Mouse (Mus musculus): ENCODE results near the gene Tnf. TPM values are rescaled to one million over a fixed set of nuclear protein-coding genes. Genes with fewer than 3 reads are reported as not detected.

Gene Tnf
- polyA plus RNA-seq, 1 experiment from 2014 or later, result not detected

DNA sequence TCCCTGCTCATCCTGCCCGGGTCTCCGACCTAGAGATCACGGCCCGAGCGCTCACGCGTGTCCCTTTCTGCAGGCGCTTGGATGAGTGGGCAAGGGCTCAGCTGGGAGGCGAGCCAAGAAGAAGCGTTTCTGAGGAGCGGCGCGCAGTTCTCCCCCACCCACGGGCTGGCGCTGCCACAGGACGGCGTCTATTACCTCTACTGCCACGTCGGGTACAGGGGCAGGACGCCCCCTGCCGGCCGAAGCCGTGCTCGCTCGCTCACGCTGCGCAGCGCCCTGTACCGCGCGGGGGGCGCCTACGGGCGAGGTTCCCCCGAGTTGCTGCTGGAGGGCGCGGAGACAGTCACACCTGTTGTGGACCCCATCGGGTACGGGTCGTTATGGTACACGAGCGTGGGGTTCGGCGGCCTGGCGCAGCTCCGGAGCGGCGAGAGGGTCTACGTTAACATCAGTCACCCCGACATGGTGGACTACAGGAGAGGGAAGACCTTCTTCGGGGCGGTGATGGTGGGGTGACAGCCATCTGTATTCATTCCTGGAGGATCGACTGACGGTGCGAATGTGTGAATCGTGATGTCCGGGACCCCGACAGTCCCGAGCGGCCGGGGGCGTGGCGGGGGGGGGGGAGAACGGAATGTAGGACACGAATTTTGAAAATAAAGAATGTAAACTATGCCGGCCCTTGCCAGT, 6.0 kb downstream of the Tnf start:
- Histone ChIP-seq H3K4me3 (replicated peaks) (peak overlapping the region; percentile 43), H3K27me3 (peaks cover 68% of the 10 kb centered on the region), H3K36me3 (no peaks in the 10 kb centered on the region), H3K9me3 (no peaks in the 10 kb centered on the region), H3K4me1 (replicated peaks) (peaks cover 21% of the 10 kb centered on the region), H3K27ac (no peak overlapping the region), H3K9ac (replicated peaks) (peak overlapping the region; percentile 45), H3K4me2 (peak overlapping the region; percentile 74)
- 2% methylated on average over 66 of the region's 66 CpGs for WGBS
- peak; percentile 53 for ATAC-seq (ENCODE audit: insufficient number of reproducible peaks, insufficient read depth, low FRiP score, low TSS enrichment, low read depth)

DNA sequence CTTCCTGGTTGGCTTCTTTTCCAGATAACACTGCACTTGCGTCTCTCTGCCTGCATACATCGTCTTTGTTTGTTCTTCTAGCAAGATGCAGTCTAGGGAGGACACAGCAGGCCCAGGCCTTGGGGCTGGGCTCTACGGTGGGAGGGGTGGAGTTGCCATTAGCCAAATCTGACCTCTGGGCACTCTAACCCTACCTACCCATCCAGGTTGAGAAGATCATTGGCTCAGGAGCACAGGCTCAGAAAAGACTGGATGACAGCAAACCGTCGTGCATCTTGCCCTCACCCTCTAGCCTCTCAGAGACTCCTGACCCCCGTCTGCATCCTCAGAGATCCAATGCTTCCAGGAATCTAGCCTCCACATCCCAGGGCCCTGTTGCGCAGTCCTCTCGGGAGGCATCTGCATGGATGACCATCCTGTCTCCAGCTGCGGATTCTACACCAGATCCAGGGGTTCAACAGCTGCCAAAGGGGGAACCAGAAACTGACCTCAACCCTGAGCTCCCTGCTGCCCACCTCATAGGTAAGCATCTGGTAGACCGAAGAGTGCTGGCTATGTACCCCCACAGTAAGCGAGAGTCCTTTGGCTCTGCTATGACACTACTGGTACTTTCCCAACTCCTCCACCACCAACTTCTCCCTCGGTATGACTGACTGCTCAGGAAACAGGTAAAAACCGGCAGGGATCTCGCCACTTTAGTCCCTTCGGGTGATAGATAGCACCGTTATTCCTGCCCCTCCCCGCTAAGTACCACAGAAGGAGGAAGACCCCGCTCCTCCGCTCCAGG, 6.8 kb downstream of the Tnf start:
- H3K4me2 ChIP-seq, result peak overlapping the region; percentile 74
- H3K9me3 ChIP-seq, result no peaks in the 10 kb centered on the region
- peak overlapping the region; percentile 43 for H3K4me3 ChIP-seq (replicated peaks)
- peaks cover 60% of the 10 kb centered on the region for H3K27me3 ChIP-seq
- no peak overlapping the region for H3K27ac ChIP-seq
- H3K36me3 ChIP-seq, result no peaks in the 10 kb centered on the region
- H3K9ac ChIP-seq (replicated peaks), result peak overlapping the region; percentile 45
- H3K4me1 ChIP-seq (replicated peaks), result peaks cover 21% of the 10 kb centered on the region
- 39% methylated on average over 19 of the region's 19 CpGs for WGBS
- no peak for ATAC-seq (ENCODE audit: insufficient number of reproducible peaks, insufficient read depth, low FRiP score, low TSS enrichment, low read depth)

DNA sequence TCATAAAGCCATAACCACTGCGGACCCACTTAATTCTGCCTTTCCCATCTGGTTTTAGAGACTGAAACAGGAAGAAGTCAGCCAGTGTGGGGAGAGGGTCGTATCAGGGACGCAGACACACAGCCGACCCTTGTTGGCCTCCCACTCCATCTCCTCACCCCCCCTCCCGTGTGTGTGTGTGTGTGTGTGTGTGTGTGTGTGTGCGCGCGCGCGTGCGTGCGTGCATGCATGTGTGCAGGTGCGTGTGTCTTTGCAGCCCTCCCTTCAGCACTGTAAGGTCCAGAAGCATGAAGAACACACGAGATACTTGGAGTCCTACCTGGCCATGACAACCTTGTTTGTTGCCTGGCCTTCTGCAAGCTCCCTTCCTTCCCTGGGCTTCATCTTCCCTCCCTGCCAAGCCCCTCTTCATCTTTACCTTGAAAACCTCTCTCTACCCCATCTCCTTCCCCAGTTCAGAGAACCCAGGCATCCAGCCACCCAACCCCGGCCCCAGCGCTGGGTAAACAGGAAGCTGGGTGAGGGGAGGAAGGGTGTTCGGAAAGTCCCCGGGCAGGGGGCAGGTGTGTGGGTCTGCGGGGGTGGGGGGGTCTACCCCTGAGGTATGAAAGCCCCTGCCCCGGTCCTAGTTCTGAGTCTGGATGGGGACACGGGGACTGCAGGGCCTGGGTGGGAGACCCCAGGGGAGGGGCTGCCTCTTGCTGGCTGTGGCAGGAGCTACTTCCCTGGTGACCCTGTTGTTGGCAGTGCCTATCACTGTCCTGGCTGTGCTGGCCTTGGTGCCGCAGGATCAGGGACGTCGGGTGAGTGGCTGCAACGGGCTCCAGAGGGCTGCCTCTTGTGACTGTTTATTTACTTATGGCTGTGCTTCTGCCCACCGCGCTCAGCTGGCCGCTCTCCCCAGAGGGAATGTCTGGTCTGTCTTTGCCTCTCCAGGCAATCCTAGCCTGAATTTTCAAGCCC, 7.6 kb downstream of the Tnf start, which contains the start of gene Ltb:
Ltb (plus strand) TSS at position 559 of the 963 bp plus-strand sequence.
- no peak for ATAC-seq (ENCODE audit: insufficient number of reproducible peaks, insufficient read depth, low FRiP score, low TSS enrichment, low read depth)
- H3K4me1 ChIP-seq (replicated peaks), result peaks cover 21% of the 10 kb centered on the region
- H3K4me2 ChIP-seq, result peak within 1 kb of the TSS; percentile 74
- peak within 1 kb of the TSS; percentile 43 for H3K4me3 ChIP-seq (replicated peaks)
- peak within 1 kb of the TSS; percentile 45; the same call in 1 of the 2 replicates for H3K9ac ChIP-seq (replicated peaks)
- H3K36me3 ChIP-seq, result no peaks in the 10 kb centered on the region
- H3K27me3 ChIP-seq, result peaks cover 53% of the 10 kb centered on the region
- WGBS, result 62% methylated on average over 28 of the region's 28 CpGs
- H3K9me3 ChIP-seq, result no peaks in the 10 kb centered on the region
- H3K27ac ChIP-seq, result no peak within 1 kb of the TSS

DNA sequence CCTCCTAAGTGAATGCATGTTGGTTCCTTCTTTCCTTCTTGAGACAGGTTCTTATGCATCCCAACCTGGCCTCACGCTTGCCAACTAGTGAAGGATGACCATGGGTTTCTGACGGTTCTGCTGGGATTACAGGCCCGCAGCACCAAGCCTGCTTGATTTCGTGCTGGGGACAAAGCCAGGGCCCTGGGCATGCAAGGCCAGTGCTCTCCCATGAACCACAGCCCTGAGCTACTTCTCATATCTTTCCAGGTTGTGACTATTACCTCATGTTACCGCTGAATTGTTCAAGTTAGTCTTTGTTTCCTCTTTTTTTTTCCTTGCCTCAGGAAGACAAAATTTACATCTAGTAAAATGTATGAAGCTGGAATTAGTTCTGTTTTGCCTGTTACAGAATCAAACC, 8.9 kb downstream of the Tnf start:
- H3K9me3 ChIP-seq, result no peaks in the 10 kb centered on the region
- 83% methylated on average over 5 of the region's 5 CpGs for WGBS
- H3K4me1 ChIP-seq (replicated peaks), result peaks cover 21% of the 10 kb centered on the region
- no peak overlapping the region for H3K9ac ChIP-seq (replicated peaks)
- H3K27me3 ChIP-seq, result peaks cover 42% of the 10 kb centered on the region
- no peaks in the 10 kb centered on the region for H3K36me3 ChIP-seq
- ATAC-seq (ENCODE audit: insufficient number of reproducible peaks, insufficient read depth, low FRiP score, low TSS enrichment, low read depth), result no peak
- H3K27ac ChIP-seq, result no peak overlapping the region
- H3K4me2 ChIP-seq, result no peak overlapping the region
- H3K4me3 ChIP-seq (replicated peaks), result no peak overlapping the region

DNA sequence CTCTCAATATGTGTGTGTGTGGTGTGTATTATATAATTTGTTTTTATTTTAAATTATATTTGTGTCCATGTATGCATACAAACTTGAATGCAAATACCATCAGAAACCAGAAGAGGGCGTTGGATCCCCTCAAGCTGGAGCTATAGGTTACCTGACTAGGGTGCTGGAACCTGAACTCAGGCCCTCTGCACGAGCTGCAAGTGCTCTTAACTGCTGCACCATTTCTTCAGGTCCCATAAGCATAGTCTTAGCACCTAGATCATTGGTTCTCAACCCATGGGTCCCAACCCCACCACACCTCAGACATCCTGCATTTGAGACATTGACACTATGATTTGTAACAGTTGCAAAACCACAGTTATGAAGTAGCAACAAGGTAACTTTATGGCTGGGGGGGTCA, 10.1 kb downstream of the Tnf start:
- H3K9me3 ChIP-seq, result no peaks in the 10 kb centered on the region

DNA sequence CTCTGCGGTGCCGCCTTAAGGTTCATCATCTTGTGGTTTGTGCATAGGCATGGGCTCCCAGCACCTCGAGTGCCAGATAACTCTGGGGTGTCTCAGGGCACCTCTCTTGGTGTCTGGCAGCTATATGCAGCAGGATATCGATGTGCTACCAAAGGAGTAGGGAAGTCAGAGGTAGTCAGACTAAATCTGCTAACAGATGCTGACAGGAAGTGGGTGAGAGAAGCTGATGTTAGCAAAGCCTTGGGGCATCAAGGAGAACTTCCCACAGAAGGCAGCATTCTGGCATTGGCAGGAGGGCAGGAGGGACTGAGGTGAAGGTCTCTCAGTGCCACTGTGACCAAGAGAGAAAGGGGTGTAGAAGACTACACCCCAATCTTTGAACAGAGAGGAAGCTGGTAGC, 11.7 kb downstream of the Tnf start:
- H3K4me3 ChIP-seq (replicated peaks), result no peak overlapping the region
- no peak overlapping the region for H3K27ac ChIP-seq
- H3K4me2 ChIP-seq, result no peak overlapping the region
- no peak overlapping the region for H3K9ac ChIP-seq (replicated peaks)
- 75% methylated on average over 4 of the region's 4 CpGs for WGBS
- no peaks in the 10 kb centered on the region for H3K9me3 ChIP-seq
- peaks cover 17% of the 10 kb centered on the region for H3K27me3 ChIP-seq
- H3K36me3 ChIP-seq, result no peaks in the 10 kb centered on the region
- H3K4me1 ChIP-seq (replicated peaks), result peaks cover 18% of the 10 kb centered on the region
- no peak for ATAC-seq (ENCODE audit: insufficient number of reproducible peaks, insufficient read depth, low FRiP score, low TSS enrichment, low read depth)

More for the DNA sequence above, 10.1 kb downstream of the Tnf start:
- no peak overlapping the region for H3K4me2 ChIP-seq
- no peak for ATAC-seq (ENCODE audit: insufficient number of reproducible peaks, insufficient read depth, low FRiP score, low TSS enrichment, low read depth)
- no peak overlapping the region for H3K27ac ChIP-seq
- H3K27me3 ChIP-seq, result peaks cover 34% of the 10 kb centered on the region
- no peak overlapping the region for H3K4me3 ChIP-seq (replicated peaks)
- WGBS, result 48% methylated on average over 2 of the region's 2 CpGs
- no peaks in the 10 kb centered on the region for H3K36me3 ChIP-seq
- H3K9ac ChIP-seq (replicated peaks), result no peak overlapping the region
- peaks cover 22% of the 10 kb centered on the region for H3K4me1 ChIP-seq (replicated peaks)

DNA sequence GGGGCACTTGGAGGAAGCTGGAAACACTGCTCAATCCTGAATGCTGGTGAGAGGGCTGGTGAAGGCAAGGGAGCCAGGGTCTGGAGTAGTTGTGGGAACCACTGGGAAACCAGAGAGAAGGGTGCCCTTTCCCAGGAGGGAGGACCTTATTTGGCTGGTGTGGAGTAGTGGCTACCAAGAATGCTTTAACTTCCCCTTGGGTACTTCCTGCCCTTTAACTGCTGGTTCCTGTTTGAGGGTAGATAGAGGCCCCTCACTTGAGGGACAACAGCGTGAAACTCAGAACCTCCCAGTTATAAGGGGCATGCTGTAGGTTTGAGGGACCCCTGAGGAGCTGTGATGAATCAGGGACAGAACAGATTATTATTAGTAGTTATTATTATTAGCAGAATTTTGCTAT, 12.6 kb downstream of the Tnf start:
- Histone ChIP-seq H3K9me3 (no peaks in the 10 kb centered on the region), H3K27ac (no peak overlapping the region), H3K9ac (replicated peaks) (no peak overlapping the region), H3K4me1 (replicated peaks) (peaks cover 12% of the 10 kb centered on the region), H3K27me3 (peaks cover 8% of the 10 kb centered on the region), H3K4me2 (no peak overlapping the region), H3K4me3 (replicated peaks) (no peak overlapping the region), H3K36me3 (no peaks in the 10 kb centered on the region)
- 55% methylated on average over 1 of the region's 1 CpGs for WGBS
- no peak for ATAC-seq (ENCODE audit: insufficient number of reproducible peaks, insufficient read depth, low FRiP score, low TSS enrichment, low read depth)

DNA sequence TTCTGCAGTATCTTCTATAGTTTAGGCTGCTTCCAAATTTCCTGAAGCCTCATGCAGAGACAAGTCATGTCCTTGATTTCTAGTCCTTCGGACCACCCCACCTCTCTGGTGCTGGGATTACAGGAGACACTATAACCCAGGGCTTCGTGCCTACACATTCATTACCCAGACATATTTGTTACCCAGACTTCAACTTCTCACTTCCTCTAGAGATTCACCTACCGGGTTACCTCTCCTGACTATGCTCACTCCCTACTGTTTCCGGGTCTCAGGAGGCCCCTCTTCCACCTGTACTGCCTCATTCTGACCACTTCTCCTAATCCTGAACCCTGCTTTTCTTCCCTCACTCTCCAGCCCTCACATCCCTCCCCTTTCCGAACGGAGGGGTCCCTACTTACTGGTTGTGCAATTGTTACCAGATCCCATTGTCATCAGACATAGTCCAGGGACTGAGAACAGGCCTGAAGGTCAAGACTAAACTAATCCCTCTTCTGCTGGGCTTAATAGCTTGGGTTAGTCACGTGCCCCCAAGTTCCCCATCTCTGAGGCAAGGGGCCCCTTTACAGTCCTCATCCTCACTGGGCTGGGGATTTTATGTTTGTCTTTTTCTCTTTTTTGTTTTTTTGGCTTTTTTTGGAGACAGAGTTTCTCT, 13.7 kb downstream of the Tnf start, which contains the start of gene Lst1:
Lst1 (minus strand) TSS at position 481 of the 652 bp plus-strand sequence.
- H3K36me3 ChIP-seq, result no peaks in the 10 kb centered on the region

DNA sequence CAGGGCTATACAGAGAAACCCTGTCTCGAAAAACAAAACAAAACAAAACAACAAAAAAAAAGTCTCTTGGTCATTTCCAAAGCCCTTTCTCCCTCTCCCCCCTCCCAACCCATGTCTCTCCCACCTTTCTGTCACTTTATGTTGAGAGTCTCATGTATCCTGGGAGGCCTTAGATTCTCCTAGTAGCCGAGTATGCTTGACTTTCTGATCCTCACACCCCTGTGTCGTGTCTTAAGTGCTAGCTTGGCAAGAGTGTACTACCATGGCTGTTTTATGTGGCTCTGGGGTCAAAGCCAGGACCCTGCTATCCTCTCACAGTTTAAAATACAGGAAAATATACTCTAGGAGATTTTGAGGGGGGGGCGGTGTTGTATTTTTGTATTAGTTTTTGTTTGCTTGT, 14.5 kb downstream of the Tnf start:
- WGBS, result 66% methylated on average over 4 of the region's 4 CpGs
- Histone ChIP-seq H3K4me2 (no peak overlapping the region), H3K9me3 (no peaks in the 10 kb centered on the region), H3K27ac (peak overlapping the region; percentile 56; the same call in 1 of the 2 replicates), H3K9ac (replicated peaks) (no peak overlapping the region), H3K27me3 (no peaks in the 10 kb centered on the region), H3K4me3 (replicated peaks) (no peak overlapping the region), H3K4me1 (replicated peaks) (0 out of 2 replicates have a peak, but pooled peaks cover 8% of the 10 kb centered on the region), H3K36me3 (no peaks in the 10 kb centered on the region)
- ATAC-seq (ENCODE audit: insufficient number of reproducible peaks, insufficient read depth, low FRiP score, low TSS enrichment, low read depth), result no peak

More for the DNA sequence above, 13.7 kb downstream of the Tnf start, which contains the start of gene Lst1:
- no peak for ATAC-seq (ENCODE audit: insufficient number of reproducible peaks, insufficient read depth, low FRiP score, low TSS enrichment, low read depth)
- Histone ChIP-seq H3K4me3 (replicated peaks) (no peak within 1 kb of the TSS), H3K4me1 (replicated peaks) (0 out of 2 replicates have a peak, but pooled peaks cover 8% of the 10 kb centered on the region), H3K27me3 (no peaks in the 10 kb centered on the region; the same call in 1 of the 2 replicates), H3K9ac (replicated peaks) (no peak within 1 kb of the TSS), H3K4me2 (no peak within 1 kb of the TSS), H3K27ac (peak within 1 kb of the TSS; percentile 56; the same call in 1 of the 2 replicates), H3K9me3 (no peaks in the 10 kb centered on the region)
- WGBS, result 73% methylated on average over 7 of the region's 7 CpGs

DNA sequence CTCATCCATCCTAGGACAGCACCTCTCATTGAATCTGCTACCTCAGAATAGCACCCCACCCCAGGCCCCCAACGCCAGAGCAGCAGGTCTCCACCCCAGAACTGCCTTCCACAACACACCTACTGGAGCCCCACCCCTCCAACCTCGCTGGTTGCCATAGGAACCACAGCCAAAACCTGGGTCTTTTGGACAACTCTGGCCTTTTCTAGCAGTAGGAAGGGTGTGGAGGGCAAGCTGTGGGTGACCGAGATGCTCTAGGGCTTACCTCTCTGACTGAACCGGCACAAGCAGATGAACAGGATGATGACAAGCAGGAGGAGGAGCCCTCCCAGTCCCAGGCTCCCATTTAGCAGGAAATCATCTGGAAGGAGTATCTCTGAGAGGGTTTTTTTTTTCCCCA, 15.1 kb downstream of the Tnf start:
- Histone ChIP-seq H3K27me3 (no peaks in the 10 kb centered on the region), H3K4me2 (peak overlapping the region; percentile 55), H3K4me3 (replicated peaks) (peak overlapping the region; percentile 39), H3K27ac (peak overlapping the region; percentile 87), H3K36me3 (no peaks in the 10 kb centered on the region), H3K4me1 (replicated peaks) (0 out of 2 replicates have a peak, but pooled peaks cover 8% of the 10 kb centered on the region), H3K9ac (replicated peaks) (peak overlapping the region; percentile 24; the same call in 1 of the 2 replicates), H3K9me3 (no peaks in the 10 kb centered on the region)
- 4% methylated on average over 4 of the region's 4 CpGs for WGBS
- ATAC-seq (ENCODE audit: insufficient number of reproducible peaks, insufficient read depth, low FRiP score, low TSS enrichment, low read depth), result no peak

Data from limb, embryonic 12.5 days (tissue).